Mouse (Mus musculus): ENCODE results near the gene Akap2.

DNA sequence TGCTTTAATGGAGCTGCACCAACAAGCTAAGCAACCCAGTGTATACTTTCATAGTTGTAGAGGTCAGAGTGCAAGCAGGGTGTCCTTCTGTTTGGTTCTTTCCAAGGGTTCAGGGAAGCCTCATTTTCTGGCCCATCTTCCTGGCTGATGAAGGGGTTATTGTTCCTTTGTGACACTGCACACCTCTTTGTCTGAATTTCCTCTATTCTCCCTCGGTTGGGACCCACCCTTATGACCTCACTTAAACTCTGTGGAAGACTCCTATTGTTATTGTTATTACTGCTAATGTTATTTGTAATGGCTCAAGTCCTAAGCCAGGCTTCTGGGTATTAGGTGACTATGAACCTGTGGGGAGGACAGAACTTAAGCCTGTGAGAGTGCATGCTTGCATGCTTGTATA lies 124.5 kb downstream of the Akap2 start:
- TF ChIP-seq POLR2AphosphoS2 (IDR thresholded peaks at IDR 0.05; ENCODE audit: insufficient read length, low read depth) (no peak), USF1 (IDR thresholded peaks at IDR 0.05; ENCODE audit: low read depth) (no peak), MYOD1 (IDR thresholded peaks at IDR 0.05; ENCODE audit: control insufficient read depth in 1 of 3, insufficient read length in 2 of 3, low read depth in 2 of 3) (no peak), SRF (IDR thresholded peaks at IDR 0.05; ENCODE audit: control insufficient read depth, insufficient read length, low read depth) (no peak), MAX (IDR thresholded peaks at IDR 0.05; ENCODE audit: low read depth) (no peak), POLR2A (IDR thresholded peaks at IDR 0.05; ENCODE audit: insufficient read length, low read depth) (no peak), REST (IDR thresholded peaks at IDR 0.05; ENCODE audit: insufficient read depth, insufficient read length) (no peak), MYOG (IDR thresholded peaks at IDR 0.05; ENCODE audit: control insufficient read depth in 1 of 3, insufficient read depth in 1 of 3, insufficient read length in 2 of 3, low read depth in 2 of 3) (no peak), E2F4 (IDR thresholded peaks at IDR 0.05; ENCODE audit: insufficient read depth) (no peak)
